Mouse (Mus musculus): ENCODE measurements around the gene Adamts8.

- no peak for TF ChIP-seq CTCF (IDR thresholded peaks at IDR 0.05; ENCODE audit: control insufficient read depth, insufficient read depth, insufficient read length)
- TF ChIP-seq USF1 (IDR thresholded peaks at IDR 0.05; ENCODE audit: low read depth), result no peak
Observed at GRCm38 (mm10) chr9:30908296-30908690, 34.1 kb upstream of the Adamts8 start.
